Mouse (Mus musculus): ENCODE results near the gene Sox6. TPM values are rescaled to one million over a fixed set of nuclear protein-coding genes. Genes with fewer than 3 reads are reported as not detected.

Gene Sox6
- polyA plus RNA-seq, 1 experiment, result 3.9 TPM

- no peaks in the 10 kb centered on the region for H3K4me1 ChIP-seq (ENCODE audit: control insufficient read depth, insufficient read depth, low read length)
- TF ChIP-seq POLR2A (IDR thresholded peaks at IDR 0.05; ENCODE audit: borderline replicate concordance, extremely low read depth, low read depth, low read length) (no peak), CTCF (IDR thresholded peaks at IDR 0.05; ENCODE audit: insufficient read depth, low read length) (no peak)
- WGBS, result 85% methylated on average over 3 of the region's 3 CpGs
- DNase-seq, result no peak
- H3K4me3 ChIP-seq (replicated peaks; ENCODE audit: extremely low read depth, low read depth, low read length), result no peak overlapping the region
Measured at GRCm38 (mm10) chr7:115719791-115720190, 318.8 kb downstream of the Sox6 start.

- DNase-seq, result no peak
- 20% methylated on average over 2 of the region's 2 CpGs for WGBS
- TF ChIP-seq CTCF (IDR thresholded peaks at IDR 0.05; ENCODE audit: insufficient read depth, low read length), result no peak
- no peak for TF ChIP-seq POLR2A (IDR thresholded peaks at IDR 0.05; ENCODE audit: borderline replicate concordance, extremely low read depth, low read depth, low read length)
- no peak overlapping the region for H3K4me3 ChIP-seq (replicated peaks; ENCODE audit: extremely low read depth, low read depth, low read length)
- H3K4me1 ChIP-seq (ENCODE audit: control insufficient read depth, insufficient read depth, low read length), result 0 out of 2 replicates have a peak, but pooled peaks cover 3% of the 10 kb centered on the region
Measured at GRCm38 (mm10) chr7:115706141-115706540, 332.5 kb downstream of the Sox6 start.

- Histone ChIP-seq H3K4me1 (ENCODE audit: control insufficient read depth, insufficient read depth, low read length) (no peaks in the 10 kb centered on the region), H3K4me3 (replicated peaks; ENCODE audit: extremely low read depth, low read depth, low read length) (no peak overlapping the region)
- WGBS, result 86% methylated on average over 1 of the region's 1 CpGs
- TF ChIP-seq POLR2A (IDR thresholded peaks at IDR 0.05; ENCODE audit: borderline replicate concordance, extremely low read depth, low read depth, low read length), result no peak
- TF ChIP-seq CTCF (IDR thresholded peaks at IDR 0.05; ENCODE audit: insufficient read depth, low read length), result no peak
- DNase-seq, result no peak
Measured at GRCm38 (mm10) chr7:115698105-115698504, 340.5 kb downstream of the Sox6 start.

- no peak for TF ChIP-seq POLR2A (IDR thresholded peaks at IDR 0.05; ENCODE audit: borderline replicate concordance, extremely low read depth, low read depth, low read length)
- no peak for TF ChIP-seq CTCF (IDR thresholded peaks at IDR 0.05; ENCODE audit: insufficient read depth, low read length)
- H3K4me1 ChIP-seq (ENCODE audit: control insufficient read depth, insufficient read depth, low read length), result no peaks in the 10 kb centered on the region
- WGBS, result 57% methylated on average over 8 of the region's 8 CpGs
- no peak overlapping the region for H3K4me3 ChIP-seq (replicated peaks; ENCODE audit: extremely low read depth, low read depth, low read length)
- DNase-seq, result no peak
Measured at GRCm38 (mm10) chr7:115693206-115693605, 345.4 kb downstream of the Sox6 start.

- TF ChIP-seq CTCF (IDR thresholded peaks at IDR 0.05; ENCODE audit: insufficient read depth, low read length) (no peak), POLR2A (IDR thresholded peaks at IDR 0.05; ENCODE audit: borderline replicate concordance, extremely low read depth, low read depth, low read length) (no peak)
- WGBS, result 76% methylated on average over 4 of the region's 4 CpGs
- Histone ChIP-seq H3K4me3 (replicated peaks; ENCODE audit: extremely low read depth, low read depth, low read length) (no peak overlapping the region), H3K4me1 (ENCODE audit: control insufficient read depth, insufficient read depth, low read length) (no peaks in the 10 kb centered on the region)
- DNase-seq, result no peak
Measured at GRCm38 (mm10) chr7:115691091-115691490, 347.5 kb downstream of the Sox6 start.

- H3K4me1 ChIP-seq (ENCODE audit: control insufficient read depth, insufficient read depth, low read length), result no peaks in the 10 kb centered on the region
- no peak for DNase-seq
- WGBS, result 72% methylated on average over 6 of the region's 6 CpGs
- no peak overlapping the region for H3K4me3 ChIP-seq (replicated peaks; ENCODE audit: extremely low read depth, low read depth, low read length)
- TF ChIP-seq CTCF (IDR thresholded peaks at IDR 0.05; ENCODE audit: insufficient read depth, low read length) (no peak), POLR2A (IDR thresholded peaks at IDR 0.05; ENCODE audit: borderline replicate concordance, extremely low read depth, low read depth, low read length) (no peak)
Measured at GRCm38 (mm10) chr7:115686687-115687086, 351.9 kb downstream of the Sox6 start.

GRCm38 (mm10) chr7:115684142-115684541 lies 354.5 kb downstream of the Sox6 start:
- Histone ChIP-seq H3K4me1 (ENCODE audit: control insufficient read depth, insufficient read depth, low read length) (no peaks in the 10 kb centered on the region), H3K4me3 (replicated peaks; ENCODE audit: extremely low read depth, low read depth, low read length) (no peak overlapping the region)
- WGBS, result 94% methylated on average over 3 of the region's 3 CpGs
- TF ChIP-seq CTCF (IDR thresholded peaks at IDR 0.05; ENCODE audit: insufficient read depth, low read length), result no peak
- TF ChIP-seq POLR2A (IDR thresholded peaks at IDR 0.05; ENCODE audit: borderline replicate concordance, extremely low read depth, low read depth, low read length), result no peak
- no peak for DNase-seq

GRCm38 (mm10) chr7:115671749-115672148 lies 366.8 kb downstream of the Sox6 start:
- H3K4me1 ChIP-seq (ENCODE audit: control insufficient read depth, insufficient read depth, low read length), result no peaks in the 10 kb centered on the region; the same call in 1 of the 2 replicates
- H3K4me3 ChIP-seq (replicated peaks; ENCODE audit: extremely low read depth, low read depth, low read length), result no peak overlapping the region
- DNase-seq, result no peak
- no peak for TF ChIP-seq POLR2A (IDR thresholded peaks at IDR 0.05; ENCODE audit: borderline replicate concordance, extremely low read depth, low read depth, low read length)
- no peak for TF ChIP-seq CTCF (IDR thresholded peaks at IDR 0.05; ENCODE audit: insufficient read depth, low read length)
- WGBS, result 90% methylated on average over 2 of the region's 2 CpGs

- TF ChIP-seq CTCF (IDR thresholded peaks at IDR 0.05; ENCODE audit: insufficient read depth, low read length) (no peak), POLR2A (IDR thresholded peaks at IDR 0.05; ENCODE audit: borderline replicate concordance, extremely low read depth, low read depth, low read length) (no peak)
- 47% methylated on average over 4 of the region's 4 CpGs for WGBS
- no peak for DNase-seq
- Histone ChIP-seq H3K4me3 (replicated peaks; ENCODE audit: extremely low read depth, low read depth, low read length) (no peak overlapping the region), H3K4me1 (ENCODE audit: control insufficient read depth, insufficient read depth, low read length) (no peaks in the 10 kb centered on the region; the same call in 1 of the 2 replicates)
Measured at GRCm38 (mm10) chr7:115671272-115671671, 367.3 kb downstream of the Sox6 start.

- WGBS, result 47% methylated on average over 6 of the region's 6 CpGs
- Histone ChIP-seq H3K4me3 (replicated peaks; ENCODE audit: extremely low read depth, low read depth, low read length) (no peak overlapping the region), H3K4me1 (ENCODE audit: control insufficient read depth, insufficient read depth, low read length) (no peaks in the 10 kb centered on the region; the same call in 1 of the 2 replicates)
- TF ChIP-seq POLR2A (IDR thresholded peaks at IDR 0.05; ENCODE audit: borderline replicate concordance, extremely low read depth, low read depth, low read length), result no peak
- TF ChIP-seq CTCF (IDR thresholded peaks at IDR 0.05; ENCODE audit: insufficient read depth, low read length), result no peak
- DNase-seq, result no peak
Measured at GRCm38 (mm10) chr7:115669207-115670004, 369.2 kb downstream of the Sox6 start.

Data from lung, adult 2 months (tissue).